Mouse (Mus musculus): ENCODE results near the gene Myo5c. TPM values are rescaled to one million over a fixed set of nuclear protein-coding genes. Genes with fewer than 3 reads are reported as not detected.

The Myo5c gene
- total RNA-seq (2012; rRNA removed) (1.6 and 4.4 TPM in 2 replicates), total RNA-seq (2014; rRNA removed) (3.7 and 3.8 TPM in 2 replicates), polyA plus RNA-seq (2012; ENCODE audit: insufficient read length, low read depth) (4.7 and 5.2 TPM in 2 replicates)

GRCm38 (mm10) chr9:75231841-75232746 is at the start of gene Myo5c:
TSS of gene Myo5c (plus strand) at chr9:75232020.
- H3K4me3 ChIP-seq (replicated peaks in 1 of 3; ENCODE audit: low read depth in 2 of 3, low read length in 2 of 3, poor library complexity in 1 of 3): no peak within 1 kb of the TSS
- H3K27me3 ChIP-seq (replicated peaks): no peaks in the 10 kb centered on the region
- no peaks in the 10 kb centered on the region for H3K9me3 ChIP-seq (replicated peaks; ENCODE audit: low read length)
- no peaks in the 10 kb centered on the region for H3K79me2 ChIP-seq (replicated peaks; ENCODE audit: control insufficient read depth, extremely low read depth, insufficient read depth, poor library complexity, severe bottlenecking)
- no peaks in the 10 kb centered on the region for H3K36me3 ChIP-seq (replicated peaks in 1 of 2; ENCODE audit: control insufficient read depth in 1 of 2, insufficient read depth in 1 of 2, low read length in 1 of 2)
- dilution Hi-C loops (cut with MboI; ENCODE audit: extremely low pct_ligation_motif_present, extremely low pct_unique_long_range_greater_than_20kb, low sequenced_read_pairs) (no loop called here), in situ Hi-C loops (cut with MboI; ENCODE audit: low pct_ligation_motif_present, low pct_unique_long_range_greater_than_20kb, low sequenced_read_pairs) (no loop called here)
- TF ChIP-seq MAFK (IDR thresholded peaks at IDR 0.05; ENCODE audit: insufficient replicate concordance, low read length): no peak
- no peak for TF ChIP-seq CTCF (conservative IDR thresholded peaks at IDR 0.05 in 1 of 2, IDR thresholded peaks at IDR 0.05 in 1 of 2; ENCODE audit: low read depth in 2 of 2, low read length in 2 of 2)
- no peak for TF ChIP-seq POLR2AphosphoS2 (IDR thresholded peaks at IDR 0.05; ENCODE audit: low read depth, low read length)
- TF ChIP-seq KAT2A (IDR thresholded peaks at IDR 0.05; ENCODE audit: insufficient replicate concordance, low read length): no peak
- TF ChIP-seq ZC3H11A (IDR thresholded peaks at IDR 0.05; ENCODE audit: low read depth, low read length): no peak
- no peak for TF ChIP-seq ZNF384 (IDR thresholded peaks at IDR 0.05; ENCODE audit: low read depth, low read length)
- no peak for TF ChIP-seq SIN3A (IDR thresholded peaks at IDR 0.05; ENCODE audit: low read length)
- TF ChIP-seq CHD2 (IDR thresholded peaks at IDR 0.05; ENCODE audit: low read length): no peak
- no peak for TF ChIP-seq TCF12 (IDR thresholded peaks at IDR 0.05; ENCODE audit: low read depth, low read length)
- TF ChIP-seq MEF2A (IDR thresholded peaks at IDR 0.05; ENCODE audit: borderline replicate concordance, low read depth, low read length): no peak
- TF ChIP-seq RCOR1 (conservative IDR thresholded peaks at IDR 0.05; ENCODE audit: low read depth, low read length): no peak
- TF ChIP-seq GABPA (IDR thresholded peaks at IDR 0.05; ENCODE audit: insufficient replicate concordance, low read depth, low read length): no peak
- TF ChIP-seq MYC (IDR thresholded peaks at IDR 0.05; ENCODE audit: low read depth, low read length): no peak
- no peak for TF ChIP-seq USF2 (conservative IDR thresholded peaks at IDR 0.05; ENCODE audit: low read depth, low read length)
- no peak for TF ChIP-seq JUND (conservative IDR thresholded peaks at IDR 0.05; ENCODE audit: low read depth, low read length)
- no peak for TF ChIP-seq ZKSCAN1 (IDR thresholded peaks at IDR 0.05; ENCODE audit: borderline replicate concordance, low read depth, low read length)
- no peak for TF ChIP-seq SMC3 (IDR thresholded peaks at IDR 0.05; ENCODE audit: low read depth, low read length)
- TF ChIP-seq PAX5 (IDR thresholded peaks at IDR 0.05; ENCODE audit: low read length): no peak
- no peak for TF ChIP-seq CHD1 (IDR thresholded peaks at IDR 0.05; ENCODE audit: low read depth, low read length)
- TF ChIP-seq USF1 (IDR thresholded peaks at IDR 0.05; ENCODE audit: low read depth, low read length): no peak
- no peaks in the 10 kb centered on the region for H3K4me1 ChIP-seq (ENCODE audit: control insufficient read depth in 1 of 2, insufficient read depth in 2 of 2)
- H3K27ac ChIP-seq (ENCODE audit: insufficient read depth, low read depth): no peak within 1 kb of the TSS
- DNase-seq (ENCODE audit: extremely low read depth): no peak
- H3K9ac ChIP-seq (ENCODE audit: insufficient read depth, low read depth): no peak within 1 kb of the TSS
- no peak within 1 kb of the TSS for H3K4me2 ChIP-seq (ENCODE audit: insufficient read depth, low read depth, poor library complexity, severe bottlenecking)

Data from CH12.LX (cell line).